Mouse (Mus musculus) left cerebral cortex, postnatal 10 days (tissue): ENCODE data around the gene Zfp526. TPM values are rescaled to one million over a fixed set of nuclear protein-coding genes. Genes with fewer than 3 reads are reported as not detected.

Source experiments
- DNase-seq, 2 experiments: peaks; one replicate each; pipeline ENCODE4 v3.0.0; 2021 to 2022; ENCODE audit warnings: low spot score in 2 of 2, mixed read lengths in 1 of 2; ENCODE audit errors: extremely low spot score in 1 of 2
- intact Hi-C: fragments of 180-260 bp; cut with DNase I; formaldehyde crosslinking; loops from one replicate; pipeline ENCODE4 v1.15.1; 2025
- microRNA-seq: library from miRNA; unstranded; fragments of <30 nt; microRNA quantifications from one replicate; pipeline ENCODE4 v1.2.0, GENCODE M21; 2022
- total RNA-seq, 2 experiments: library from RNA; stranded (reverse); gene quantifications; 2 replicates each; pipeline ENCODE4 v1.2.3; 2021

Gene Zfp526
- total RNA-seq, 2 experiments from 2014 or later, result 7.8 to 8.5 TPM

DNA sequence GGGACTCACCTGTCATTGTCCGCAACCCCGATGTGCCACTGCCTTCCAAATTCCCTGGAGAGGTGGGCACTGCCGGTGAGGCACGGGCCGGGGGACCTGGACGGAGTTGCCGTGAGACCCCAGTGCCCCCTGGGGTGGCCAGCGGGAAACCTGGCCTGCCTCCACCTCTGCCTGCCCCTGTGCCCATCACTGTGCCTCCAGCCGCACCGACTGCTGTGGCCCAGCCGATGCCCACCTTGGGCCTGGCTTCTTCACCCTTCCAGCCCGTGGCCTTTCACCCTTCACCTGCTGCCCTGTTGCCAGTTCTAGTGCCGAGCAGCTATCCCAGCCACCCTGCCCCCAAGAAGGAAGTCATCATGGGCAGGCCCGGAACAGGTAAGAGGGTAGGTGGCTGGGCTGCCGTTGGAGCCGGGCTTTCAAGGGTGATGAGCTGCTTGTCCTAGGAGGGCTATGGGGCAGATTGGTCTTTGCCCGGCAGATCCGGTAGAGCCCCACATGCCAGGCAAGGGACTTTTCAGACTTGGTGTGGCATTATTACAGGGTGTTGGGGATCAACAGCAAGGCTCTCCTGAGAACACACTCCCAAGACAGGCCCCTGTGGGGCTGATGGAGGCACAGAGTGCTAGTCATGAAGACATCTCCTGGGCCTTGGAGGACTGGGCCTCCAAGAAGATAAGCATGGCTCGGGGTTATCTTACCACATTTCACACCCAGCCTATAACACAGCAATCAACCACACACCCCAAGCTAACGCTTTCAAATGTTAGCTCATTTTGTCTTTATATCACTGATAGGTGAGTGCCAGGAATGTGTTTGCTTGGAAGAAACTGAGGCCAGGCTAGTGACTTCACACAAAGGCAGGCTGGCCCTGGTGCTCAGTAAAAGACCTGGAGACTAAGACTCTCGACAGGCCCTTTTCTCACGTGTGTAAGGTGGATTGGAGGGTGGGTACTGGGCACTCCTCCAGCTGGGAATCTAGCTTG, 52.3 kb downstream of the Zfp526 start:
- no peak for DNase-seq
- intact Hi-C loops, result loop anchor here (2.0 kb wide), 1 partner anchor 27 kb away; no protein-coding TSS in a partner anchor

DNA sequence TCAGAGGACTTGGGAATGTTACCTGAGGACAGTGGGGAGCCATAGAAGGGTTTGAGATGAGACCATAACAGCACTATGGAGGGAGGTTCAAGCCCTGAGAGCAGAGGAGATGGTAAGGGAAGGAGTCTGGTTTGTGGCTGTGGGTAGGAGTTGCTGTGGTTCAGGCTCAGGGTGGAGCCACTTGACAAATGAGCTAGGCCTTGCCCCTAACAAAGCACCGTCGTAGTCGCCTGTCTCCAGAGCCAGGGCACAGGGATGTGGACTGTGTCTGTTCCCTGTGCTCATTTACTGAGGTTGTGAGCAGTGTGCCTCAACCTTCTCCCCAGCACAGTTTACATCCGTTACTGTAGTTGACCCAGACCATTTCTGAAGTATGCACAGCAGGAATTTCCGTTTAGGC, 53.3 kb downstream of the Zfp526 start:
- no peak for DNase-seq
- intact Hi-C loops, result loop anchor here (2.0 kb wide), 1 partner anchor 28 kb away; no protein-coding TSS in a partner anchor

DNA sequence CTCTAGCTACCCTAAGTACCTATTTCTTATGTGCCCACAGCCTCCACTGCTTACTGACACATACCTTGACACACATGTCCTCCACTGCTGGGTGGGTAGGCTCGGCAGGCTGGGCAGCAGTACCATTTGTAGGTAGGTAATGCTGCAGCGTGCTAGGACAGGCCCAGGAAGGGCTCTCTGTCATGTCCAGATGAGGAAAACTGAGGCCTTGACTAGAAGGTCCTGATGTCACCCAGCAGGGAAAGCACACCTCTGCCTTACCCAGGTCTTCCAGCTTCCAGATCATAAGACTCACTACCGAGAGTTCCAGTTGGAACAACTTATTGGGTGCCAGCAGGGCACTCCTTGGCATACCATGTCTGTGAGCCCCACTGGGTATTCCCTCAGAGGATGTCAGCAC, 53.8 kb downstream of the Zfp526 start:
- DNase-seq, result no peak
- intact Hi-C loops, result loop anchor here (2.0 kb wide), 1 partner anchor 28 kb away; no protein-coding TSS in a partner anchor

DNA sequence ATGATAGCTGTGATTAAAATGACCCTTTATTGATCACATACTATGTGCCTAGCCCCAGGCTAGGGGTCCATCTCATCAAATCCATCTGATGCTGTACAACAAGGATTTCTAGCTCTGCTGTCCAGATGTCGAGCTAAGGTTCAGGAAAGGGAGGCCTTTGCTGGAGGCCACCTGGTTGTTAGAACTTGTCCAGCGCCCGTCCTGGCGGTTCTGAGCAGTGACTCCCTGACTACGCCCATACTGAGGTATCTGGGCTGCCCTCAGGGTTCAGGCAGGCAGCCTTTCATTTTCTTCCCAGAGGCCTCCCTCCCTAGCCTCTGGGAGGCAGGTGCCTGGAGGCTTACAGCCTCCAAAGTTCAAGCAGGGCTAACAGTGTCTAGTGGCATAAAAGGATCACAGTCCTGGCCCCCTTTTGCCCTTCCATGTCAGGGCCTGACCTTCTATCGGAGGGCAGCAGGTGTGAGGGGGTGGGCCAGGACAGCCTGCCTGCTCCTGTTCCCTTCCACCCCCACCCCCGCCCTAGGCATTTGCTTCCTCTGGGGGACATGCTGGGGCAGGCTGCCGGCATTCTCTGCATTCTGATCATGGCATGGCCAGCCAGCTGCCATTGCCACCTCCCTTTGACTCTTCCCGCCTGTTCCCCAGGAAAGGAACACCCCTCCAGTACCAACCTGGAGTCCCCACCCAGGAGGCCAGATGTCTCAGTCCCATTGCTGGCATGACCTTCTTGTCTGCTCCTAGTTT, 54.5 kb downstream of the Zfp526 start:
- intact Hi-C loops, result loop anchor here (2.0 kb wide), 1 partner anchor 29 kb away; no protein-coding TSS in a partner anchor
- no peak for DNase-seq

Small RNA genes lying within 50 kb of the gene (microRNA-seq; reads per million reads assigned to microRNA genes)
- not detected for gene Mir7048

Other genes with a start within 250 kb of the Zfp526 start
- 100 to 1,000 TPM; 293 to 300 TPM for gene Rabac1, start 248.7 kb upstream of the Zfp526 start, total RNA-seq
- 1,000 to 10,000 TPM; 2,078 to 2,206 TPM for gene Atp1a3, start 215.5 kb upstream of the Zfp526 start, total RNA-seq
- 100 to 1,000 TPM; 226 to 237 TPM for gene Grik5, start 149.1 kb upstream of the Zfp526 start, total RNA-seq
- gene Zfp574, start 148.9 kb upstream of the Zfp526 start, total RNA-seq, result 10 to 100 TPM; 26.0 to 27.1 TPM
- 10 to 100 TPM; 11.0 to 14.1 TPM for gene Pou2f2, start 41.7 kb upstream of the Zfp526 start, total RNA-seq
- 10 to 100 TPM; 22.7 to 23.8 TPM for gene Dedd2, start 810 bp upstream of the Zfp526 start, total RNA-seq
- gene Gsk3a, start 16.4 kb downstream of the Zfp526 start, total RNA-seq, result 100 to 1,000 TPM; 205 TPM
- gene Erf, start 29.3 kb downstream of the Zfp526 start, total RNA-seq, result 10 to 100 TPM; 47.7 to 55.1 TPM
- 100 to 1,000 TPM; 244 to 271 TPM for gene Cic, start 46.3 kb downstream of the Zfp526 start, total RNA-seq
- gene Pafah1b3, start 76.6 kb downstream of the Zfp526 start, total RNA-seq, result 10 to 100 TPM; 64.1 to 67.5 TPM
- gene Prr19, start 80.0 kb downstream of the Zfp526 start, total RNA-seq, result under 1 TPM in 1 of 2 experiments, not detected in 1; 0.28 TPM
- gene Tmem145, start 84.7 kb downstream of the Zfp526 start, total RNA-seq, result 10 to 100 TPM; 89.2 to 91.0 TPM
- 10 to 100 TPM; 90.4 to 91.8 TPM for gene Megf8, start 95.7 kb downstream of the Zfp526 start, total RNA-seq
- not detected for gene Cnfn, start 148.3 kb downstream of the Zfp526 start, total RNA-seq
- gene Lipe, start 177.3 kb downstream of the Zfp526 start, total RNA-seq, result 1 to 10 TPM; 6.9 to 7.8 TPM
- gene Cxcl17, start 191.5 kb downstream of the Zfp526 start, total RNA-seq, result not detected